Mouse (Mus musculus) small intestine, adult 2 months (tissue): ENCODE results near the gene Patj.

Source experiments
- CTCF ChIP-seq: fragments of 200-500 bp; IDR thresholded peaks from 2 replicates; pipeline ENCODE4 v1.5.1; 2012; ENCODE audit warnings: low read depth, mild to moderate bottlenecking, control low read depth, inconsistent platforms, low read length, moderate library complexity, mixed read lengths; ENCODE audit not compliant: insufficient replicate concordance, insufficient read length; ENCODE audit errors: extremely low read depth
- POLR2A ChIP-seq: fragments of 200-500 bp; IDR thresholded peaks from 2 replicates; pipeline ENCODE4 v1.6.1; 2012; ENCODE audit warnings: low read depth, mild to moderate bottlenecking, control low read depth, inconsistent platforms, low read length, moderate library complexity

GRCm38 (mm10) chr4:98395690-98396437 is at the start of gene Patj:
- TF ChIP-seq CTCF (no peak), POLR2A (peak; percentile 71)
